Mouse (Mus musculus) hindbrain, embryonic 10.5 days (tissue): ENCODE measurements around the gene Srrd. TPM values are rescaled to one million over a fixed set of nuclear protein-coding genes. Genes with fewer than 3 reads are reported as not detected.
"Not testable (repeated sequence)": the region's sequence is repeated elsewhere in the genome, so short reads cannot be mapped to it uniquely, and the experiment has no call there.

ENCODE experiments used
- DNase-seq: peaks from one replicate; pipeline ENCODE4 v3.0.0-alpha.2; 2017; ENCODE audit warnings: low spot score
- H3K27ac ChIP-seq: fragments of 300-500 bp; sonication (generic); 2 replicates; pipeline ENCODE4 v1.5.1; 2016; ENCODE audit warnings: mild to moderate bottlenecking, moderate library complexity
- H3K27me3 ChIP-seq: fragments of 300-500 bp; sonication (generic); 2 replicates; pipeline ENCODE4 v1.6.1; 2016; ENCODE audit warnings: mild to moderate bottlenecking; ENCODE audit not compliant: poor library complexity, insufficient read depth, severe bottlenecking
- H3K36me3 ChIP-seq: fragments of 300-500 bp; sonication (generic); 2 replicates; pipeline ENCODE4 v1.6.1; 2016; ENCODE audit warnings: mild to moderate bottlenecking, moderate library complexity
- H3K4me1 ChIP-seq: fragments of 300-500 bp; sonication (generic); replicated peaks from 2 replicates; pipeline ENCODE4 v1.6.1; 2016; ENCODE audit warnings: mild to moderate bottlenecking
- H3K4me3 ChIP-seq: fragments of 300-500 bp; sonication (generic); 2 replicates; pipeline ENCODE4 v1.5.1; 2016; ENCODE audit warnings: mild to moderate bottlenecking, moderate library complexity
- H3K9me3 ChIP-seq: fragments of 300-500 bp; sonication (generic); 2 replicates; pipeline ENCODE4 v1.6.1; 2016; ENCODE audit warnings: mild to moderate bottlenecking, moderate library complexity
- WGBS: fragments of 180-500 bp; shearing (Covaris S2); methylation state at CpG from one replicate; pipeline ENCODE4 v1.1.7; 2016; 5-methylcytosine and 5-hydroxymethylcytosine counted together
- polyA plus RNA-seq: library from polyadenylated mRNA; unstranded; fragments of >200 nt; fragmentation: Nextera tagmentation; extraction: Ambion mirVana; gene quantifications from 2 replicates; pipeline ENCODE4 v1.2.1, GENCODE M21; 2016

The Srrd gene
- polyA plus RNA-seq, 1 experiment from 2014 or later: 53.2 TPM

DNA sequence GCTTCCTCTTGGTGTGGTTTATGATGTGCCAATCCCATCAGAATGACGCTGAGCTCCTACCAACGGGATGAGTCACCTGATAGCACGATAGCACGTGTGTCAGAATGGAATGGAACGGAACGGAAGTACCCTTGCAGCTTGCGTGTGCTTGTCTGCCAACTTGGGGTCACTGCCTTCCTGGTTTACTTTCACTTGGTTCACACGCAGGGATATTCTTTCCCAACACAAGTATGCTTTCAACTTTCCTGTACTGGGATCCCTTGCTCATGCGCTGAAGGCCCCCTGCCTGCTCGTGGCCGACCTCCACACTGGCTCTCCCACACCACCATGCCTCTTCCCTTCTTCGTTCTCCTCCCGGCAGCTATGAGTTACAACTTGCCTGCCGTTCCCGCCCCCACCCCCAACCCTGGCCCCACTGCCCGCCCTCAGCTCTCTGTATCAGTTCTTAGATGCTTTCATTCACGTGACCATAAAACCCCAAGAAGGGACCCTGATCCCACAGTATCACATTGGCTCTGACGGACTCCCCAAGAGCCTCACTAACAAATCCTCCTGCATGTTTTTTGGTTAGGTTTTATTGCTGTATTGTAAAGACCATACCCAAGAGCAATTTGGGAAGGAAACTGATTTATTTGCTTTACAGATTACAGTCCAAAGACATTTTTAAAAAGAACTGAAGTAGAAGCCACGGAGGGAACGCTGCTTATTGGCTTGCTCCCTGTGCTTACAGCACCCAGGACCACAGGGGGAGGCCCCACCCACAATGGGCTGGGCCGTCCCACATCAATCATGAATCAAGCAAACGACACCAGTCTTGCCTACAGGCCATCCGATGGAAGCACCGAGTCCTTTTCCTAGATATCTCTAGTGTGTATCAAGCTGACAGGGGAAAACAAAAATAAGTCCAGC, 17.9 kb downstream of the Srrd start:
- H3K27me3 ChIP-seq: no peaks in the 10 kb centered on the region
- DNase-seq: peak; percentile 33
- H3K9me3 ChIP-seq: no peaks in the 10 kb centered on the region
- H3K4me1 ChIP-seq: peaks cover 32% of the 10 kb centered on the region
- peaks cover 27% of the 10 kb centered on the region for H3K36me3 ChIP-seq
- peak overlapping the region; percentile 90 for H3K4me3 ChIP-seq
- 35% methylated on average over 24 of the region's 24 CpGs for WGBS
- H3K27ac ChIP-seq: peak overlapping the region; percentile 31; the same call in 1 of the 2 replicates

DNA sequence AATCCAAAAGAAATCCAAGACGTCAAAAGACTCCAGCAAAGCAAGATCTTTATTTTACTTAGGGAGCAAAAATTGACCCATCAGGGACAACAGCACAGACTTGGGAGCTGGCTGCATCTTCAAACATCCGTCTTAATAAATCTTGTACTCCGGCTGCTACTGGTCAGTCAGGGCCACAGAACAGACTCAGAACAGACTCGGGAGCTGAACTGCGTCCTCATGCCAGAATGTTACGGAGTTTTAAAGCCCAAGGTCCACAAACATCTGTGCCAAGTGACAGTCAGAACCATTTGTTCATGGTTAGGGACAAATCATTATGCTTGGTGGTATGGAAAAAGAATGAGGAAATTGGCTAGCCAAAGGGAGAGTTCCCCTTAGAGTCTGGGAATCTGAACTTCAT, 19.6 kb downstream of the Srrd start:
- 90% methylated on average over 6 of the region's 6 CpGs for WGBS
- no peak overlapping the region for H3K4me3 ChIP-seq
- H3K36me3 ChIP-seq: peaks cover 10% of the 10 kb centered on the region
- peaks cover 32% of the 10 kb centered on the region for H3K4me1 ChIP-seq
- no peaks in the 10 kb centered on the region for H3K27me3 ChIP-seq
- DNase-seq: no peak
- H3K27ac ChIP-seq: no peak overlapping the region
- no peaks in the 10 kb centered on the region for H3K9me3 ChIP-seq

DNA sequence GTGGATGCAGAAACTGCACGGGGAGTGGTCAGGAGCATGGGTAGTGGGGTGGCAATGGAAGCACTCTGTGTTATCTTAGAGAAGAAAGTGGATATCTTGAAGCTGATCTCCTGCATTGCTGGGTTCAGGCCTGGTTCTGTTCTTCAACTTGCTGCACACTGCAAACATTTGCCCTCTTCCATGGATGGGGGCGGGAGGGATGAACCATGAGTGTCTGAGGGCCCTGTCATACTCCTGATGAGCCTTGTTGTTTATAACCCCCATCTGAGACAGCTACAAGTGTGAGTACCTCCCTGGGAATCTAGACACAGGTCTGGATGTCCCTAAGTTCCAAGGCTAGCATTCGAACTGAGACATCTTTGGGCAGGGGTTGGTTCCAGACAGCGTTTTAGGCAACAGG, 21.5 kb downstream of the Srrd start:
- Histone ChIP-seq H3K36me3 (no peaks in the 10 kb centered on the region), H3K9me3 (no peaks in the 10 kb centered on the region), H3K4me3 (no peak overlapping the region), H3K27ac (no peak overlapping the region), H3K4me1 (peaks cover 22% of the 10 kb centered on the region), H3K27me3 (no peaks in the 10 kb centered on the region)
- no peak for DNase-seq
- WGBS: 81% methylated on average over 4 of the region's 4 CpGs

DNA sequence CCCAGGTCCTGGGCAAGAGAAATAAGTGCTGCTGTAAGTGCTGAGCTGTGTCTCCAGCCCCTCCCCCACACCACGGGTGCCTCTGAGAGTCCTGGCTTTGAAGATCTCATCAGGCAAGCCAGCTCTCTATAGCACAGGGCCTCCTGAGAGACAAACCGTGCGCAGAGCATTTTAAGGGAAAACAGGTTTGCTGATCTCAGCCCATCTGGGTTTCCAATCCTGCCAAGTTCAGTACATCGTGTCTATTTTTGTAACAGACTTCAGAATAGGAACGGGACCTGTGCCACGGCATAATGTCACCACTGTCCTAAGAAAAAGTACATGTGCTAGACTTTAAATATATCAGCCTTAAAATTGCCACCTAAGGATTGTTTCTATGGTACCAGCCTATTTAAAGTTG, 21.9 kb downstream of the Srrd start:
- no peak overlapping the region for H3K4me3 ChIP-seq
- H3K36me3 ChIP-seq: peaks cover 3% of the 10 kb centered on the region; the same call in 1 of the 2 replicates
- no peaks in the 10 kb centered on the region for H3K9me3 ChIP-seq
- peaks cover 22% of the 10 kb centered on the region for H3K4me1 ChIP-seq
- no peak overlapping the region for H3K27ac ChIP-seq
- no peaks in the 10 kb centered on the region for H3K27me3 ChIP-seq
- no peak for DNase-seq
- WGBS: 80% methylated on average over 6 of the region's 6 CpGs

DNA sequence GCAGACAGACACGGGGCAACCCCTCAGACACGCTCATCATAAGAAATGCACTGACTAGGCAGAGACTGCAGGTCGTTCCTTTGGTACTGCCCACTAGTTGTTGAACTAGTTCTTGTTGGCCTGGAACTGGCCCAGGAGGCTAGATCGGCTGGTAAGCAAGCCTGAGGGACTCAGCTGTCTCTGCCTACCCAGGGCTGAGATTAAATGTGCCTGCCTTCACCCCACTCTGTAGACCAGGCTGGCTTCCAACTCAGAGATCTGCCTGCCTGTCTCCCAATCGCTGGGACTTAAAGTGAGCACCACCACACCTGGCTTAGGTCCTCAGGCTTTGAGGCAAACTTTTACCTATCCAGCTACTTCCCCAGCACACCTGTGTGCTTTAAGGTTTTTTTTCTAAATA, 22.5 kb downstream of the Srrd start:
- no peak overlapping the region for H3K27ac ChIP-seq
- 83% methylated on average over 5 of the region's 5 CpGs for WGBS

DNA sequence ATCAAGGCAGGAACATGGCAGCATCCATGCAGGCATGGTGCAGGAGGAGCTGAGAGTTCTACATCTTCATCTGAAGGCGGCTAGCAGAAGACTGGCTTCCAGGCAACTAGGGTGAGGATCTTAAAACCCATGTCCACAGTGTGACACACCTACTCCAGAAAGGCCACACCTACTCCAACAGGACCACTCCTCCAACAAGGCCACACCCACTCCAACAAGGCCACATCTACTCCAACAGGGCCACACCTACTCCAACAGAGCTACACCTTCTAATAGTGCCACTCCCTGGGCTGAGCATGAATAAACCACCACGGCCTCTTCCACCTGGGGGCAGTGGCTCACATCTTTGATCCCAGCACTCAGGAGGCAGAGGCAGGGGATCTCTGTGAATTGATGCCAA, 23.5 kb downstream of the Srrd start:
- not testable (repeated sequence) for DNase-seq, H3K9me3 ChIP-seq, H3K4me3 ChIP-seq, H3K27me3 ChIP-seq, H3K27ac ChIP-seq, H3K4me1 ChIP-seq
- peaks cover 16% of the 10 kb centered on the region for H3K36me3 ChIP-seq
- WGBS: 70% methylated on average over 2 of the region's 2 CpGs

More for the DNA sequence above, 22.5 kb downstream of the Srrd start:
- no peaks in the 10 kb centered on the region for H3K9me3 ChIP-seq
- DNase-seq: no peak
- no peak overlapping the region for H3K4me3 ChIP-seq
- no peaks in the 10 kb centered on the region for H3K27me3 ChIP-seq
- peaks cover 8% of the 10 kb centered on the region; the same call in 1 of the 2 replicates for H3K36me3 ChIP-seq
- H3K4me1 ChIP-seq: peaks cover 18% of the 10 kb centered on the region

DNA sequence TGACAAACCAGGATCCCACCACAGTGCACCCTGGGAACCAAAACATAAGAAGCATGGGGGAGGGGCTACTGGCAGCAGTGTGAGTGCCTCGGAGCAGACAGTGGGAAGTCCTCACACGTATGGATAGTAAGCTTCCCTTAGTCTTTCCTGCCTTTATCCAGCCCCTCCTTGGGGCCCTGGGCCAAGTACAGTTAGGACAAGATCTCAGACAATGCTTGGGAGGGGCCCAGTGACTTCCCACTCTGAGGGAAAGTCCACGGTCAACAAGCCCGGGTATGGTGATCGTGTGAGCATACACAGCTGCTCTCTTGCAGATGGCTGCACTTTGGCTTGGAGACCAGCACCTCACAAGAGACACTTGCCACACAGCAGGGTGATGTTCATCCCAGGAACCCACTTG, 25.5 kb downstream of the Srrd start:
- no peaks in the 10 kb centered on the region for H3K9me3 ChIP-seq
- H3K4me3 ChIP-seq: no peak overlapping the region
- 63% methylated on average over 5 of the region's 5 CpGs for WGBS
- H3K4me1 ChIP-seq: peaks cover 17% of the 10 kb centered on the region
- peaks cover 37% of the 10 kb centered on the region for H3K36me3 ChIP-seq
- DNase-seq: no peak
- H3K27me3 ChIP-seq: no peaks in the 10 kb centered on the region
- no peak overlapping the region for H3K27ac ChIP-seq

DNA sequence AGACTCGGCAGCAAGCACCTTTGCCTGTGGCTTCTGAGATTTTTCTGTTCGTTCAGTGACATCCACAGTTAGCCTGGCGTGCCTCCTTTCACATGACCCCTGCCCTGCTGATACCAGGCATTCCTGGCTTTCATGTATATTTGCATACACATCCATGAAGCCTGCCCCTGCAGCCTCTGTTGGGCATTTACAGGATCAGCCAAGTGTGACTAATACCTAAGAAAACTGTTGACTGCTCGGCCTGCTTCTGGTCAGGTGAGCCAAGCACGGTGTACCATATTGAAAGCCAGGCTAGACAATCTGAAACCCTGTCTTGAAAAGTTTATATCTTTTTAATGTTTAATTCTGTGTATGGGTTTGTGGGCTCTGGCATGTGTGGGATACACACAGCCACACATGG, 26.4 kb downstream of the Srrd start:
- no peak overlapping the region for H3K27ac ChIP-seq
- DNase-seq: no peak
- peaks cover 45% of the 10 kb centered on the region for H3K36me3 ChIP-seq
- H3K27me3 ChIP-seq: no peaks in the 10 kb centered on the region
- H3K4me3 ChIP-seq: no peak overlapping the region
- H3K4me1 ChIP-seq: peaks cover 17% of the 10 kb centered on the region
- H3K9me3 ChIP-seq: no peaks in the 10 kb centered on the region
- 81% methylated on average over 5 of the region's 5 CpGs for WGBS

DNA sequence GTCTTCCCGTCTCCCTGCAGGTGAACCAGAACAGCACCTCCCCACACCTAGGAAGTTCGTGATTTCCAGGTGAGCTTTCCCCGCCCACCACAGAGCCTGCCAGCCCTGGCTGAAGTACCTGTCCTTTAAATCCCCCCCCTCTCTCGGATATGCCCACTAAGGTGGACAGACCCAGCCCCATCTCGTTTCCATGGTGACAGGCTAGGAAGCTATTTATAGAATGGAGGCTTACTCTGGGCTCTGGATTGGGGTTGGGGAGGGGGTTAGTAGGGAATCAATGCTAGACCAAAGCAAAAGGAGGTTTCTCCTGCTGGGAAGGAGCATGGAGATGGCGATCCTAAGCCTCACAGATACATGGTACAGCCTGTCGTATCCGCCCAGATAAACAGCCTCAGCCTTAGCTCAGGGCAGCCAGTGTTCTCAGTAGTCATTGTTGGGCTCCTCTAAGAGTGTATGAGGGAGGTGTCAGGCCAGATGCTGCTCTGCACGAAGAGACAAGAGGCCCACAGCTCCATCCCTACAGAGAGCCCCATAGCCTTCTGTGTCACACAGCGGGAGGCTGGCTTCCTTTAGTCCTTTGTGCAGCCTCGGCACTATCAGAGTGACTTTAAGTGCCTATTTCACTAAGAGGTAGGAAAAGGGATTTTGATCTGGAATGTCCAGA, 29.5 kb downstream of the Srrd start:
- H3K4me1 ChIP-seq: peaks cover 17% of the 10 kb centered on the region
- no peaks in the 10 kb centered on the region for H3K27me3 ChIP-seq
- 66% methylated on average over 11 of the region's 11 CpGs for WGBS
- no peak for DNase-seq
- H3K9me3 ChIP-seq: no peaks in the 10 kb centered on the region
- peaks cover 76% of the 10 kb centered on the region for H3K36me3 ChIP-seq
- H3K27ac ChIP-seq: no peak overlapping the region
- no peak overlapping the region for H3K4me3 ChIP-seq

DNA sequence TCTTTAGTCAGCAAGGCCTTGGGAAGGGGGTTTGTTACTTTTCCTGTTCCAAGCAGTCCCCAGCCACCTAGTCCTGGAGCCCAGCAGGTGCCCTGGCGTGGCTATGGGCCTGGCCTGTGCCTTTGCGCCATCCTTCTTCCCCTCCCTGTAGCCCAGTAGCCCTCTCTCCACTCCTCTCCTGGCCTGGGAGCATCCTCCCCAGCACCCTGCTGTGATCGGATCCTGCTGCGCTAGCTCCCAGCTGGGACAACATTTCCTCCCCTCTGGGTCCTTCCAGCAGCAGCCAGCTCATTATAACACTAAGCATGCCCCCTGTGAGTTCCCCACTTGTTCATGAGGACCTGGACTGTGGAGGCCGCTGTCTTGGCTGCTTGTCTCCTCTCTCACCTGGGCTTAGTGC, 37.0 kb downstream of the Srrd start:
- peaks cover 50% of the 10 kb centered on the region for H3K36me3 ChIP-seq
- peaks cover 3% of the 10 kb centered on the region; the same call in 1 of the 2 replicates for H3K4me1 ChIP-seq
- no peaks in the 10 kb centered on the region for H3K9me3 ChIP-seq
- no peak overlapping the region for H3K4me3 ChIP-seq
- no peaks in the 10 kb centered on the region for H3K27me3 ChIP-seq
- DNase-seq: no peak
- WGBS: 68% methylated on average over 5 of the region's 5 CpGs
- no peak overlapping the region for H3K27ac ChIP-seq

DNA sequence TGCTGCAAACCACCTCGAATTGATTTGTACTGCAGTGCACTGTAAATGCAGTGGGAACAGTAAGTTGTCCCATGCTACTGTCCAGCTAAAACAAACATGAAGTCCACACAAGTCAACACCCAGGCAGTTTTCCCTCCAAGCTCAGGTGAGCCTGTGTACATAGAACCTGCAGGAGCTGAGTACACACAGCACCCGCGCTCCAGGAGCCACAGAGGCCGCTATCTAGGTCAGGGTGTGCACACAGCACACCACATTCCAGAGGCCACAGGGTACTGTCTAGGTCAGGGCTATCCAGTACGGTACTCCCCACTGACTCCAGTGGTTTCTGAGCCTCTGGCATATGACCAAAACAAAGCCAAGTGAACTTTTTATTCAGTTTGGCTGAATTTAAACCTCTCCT, 40.5 kb downstream of the Srrd start:
- peaks cover 19% of the 10 kb centered on the region; the same call in 1 of the 2 replicates for H3K4me1 ChIP-seq
- no peaks in the 10 kb centered on the region for H3K27me3 ChIP-seq
- H3K9me3 ChIP-seq: no peaks in the 10 kb centered on the region
- H3K27ac ChIP-seq: no peak overlapping the region
- H3K4me3 ChIP-seq: no peak overlapping the region
- WGBS: 92% methylated on average over 5 of the region's 5 CpGs
- no peak for DNase-seq
- H3K36me3 ChIP-seq: peaks cover 15% of the 10 kb centered on the region

DNA sequence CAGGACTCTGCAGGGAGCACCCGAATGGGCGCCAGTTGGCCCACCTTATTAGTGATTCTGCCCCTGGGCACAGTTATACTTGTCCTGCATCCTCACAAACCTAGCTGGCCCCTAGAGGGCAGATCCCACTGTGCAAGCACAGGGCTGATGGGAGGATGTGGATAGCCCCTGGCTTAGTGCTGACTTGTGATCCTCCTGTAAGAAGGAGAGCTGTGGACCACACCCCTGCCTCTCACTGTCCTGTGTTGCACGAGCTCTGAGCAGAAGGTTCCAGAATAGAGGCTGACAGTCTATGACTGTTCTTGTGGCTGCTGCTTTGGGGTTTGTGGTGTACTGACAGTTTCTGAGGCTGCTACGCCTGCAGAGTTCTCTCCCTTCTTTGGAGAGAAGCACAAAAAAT, 41.1 kb downstream of the Srrd start:
- H3K36me3 ChIP-seq: peaks cover 10% of the 10 kb centered on the region; the same call in 1 of the 2 replicates
- no peaks in the 10 kb centered on the region for H3K9me3 ChIP-seq
- H3K27ac ChIP-seq: no peak overlapping the region
- whole genome bisulfite sequencing: 84% methylated on average over 4 of the region's 4 CpGs
- peaks cover 25% of the 10 kb centered on the region for H3K4me1 ChIP-seq
- no peaks in the 10 kb centered on the region for H3K27me3 ChIP-seq
- no peak for DNase-seq
- H3K4me3 ChIP-seq: no peak overlapping the region

DNA sequence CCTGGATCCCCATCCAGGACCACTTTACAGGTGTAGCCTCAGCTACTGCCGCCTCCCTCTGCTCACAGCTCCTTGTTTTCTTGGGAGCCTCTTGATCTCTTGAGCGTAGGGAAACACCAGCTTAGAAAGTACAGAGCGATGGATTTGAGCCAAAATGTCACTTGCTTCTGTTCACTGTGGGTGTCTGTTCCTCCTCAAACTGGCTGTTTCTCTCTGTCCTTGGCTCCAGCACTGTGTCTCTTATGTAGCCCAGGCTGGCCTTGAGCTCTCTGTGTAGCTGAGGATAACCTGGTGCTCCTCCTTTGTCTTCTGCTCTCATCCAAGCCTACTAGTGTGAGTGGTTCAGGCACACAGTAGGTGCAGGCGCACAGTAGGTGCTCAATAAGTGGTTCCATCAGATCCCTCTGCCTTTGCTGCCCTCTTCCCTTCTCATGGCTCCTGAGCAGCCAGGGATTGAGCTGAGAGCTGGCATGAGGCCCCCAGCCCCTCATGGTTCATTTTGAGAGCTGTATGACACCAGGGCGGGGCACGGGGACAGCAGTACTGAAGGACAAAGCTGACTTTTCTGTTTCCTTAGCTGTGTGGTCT, 42.0 kb downstream of the Srrd start:
- Histone ChIP-seq H3K4me1 (peaks cover 32% of the 10 kb centered on the region), H3K4me3 (no peak overlapping the region), H3K36me3 (peaks cover under 1% of the 10 kb centered on the region; the same call in 1 of the 2 replicates), H3K27ac (no peak overlapping the region), H3K27me3 (no peaks in the 10 kb centered on the region), H3K9me3 (no peaks in the 10 kb centered on the region)
- 92% methylated on average over 6 of the region's 6 CpGs for WGBS
- no peak for DNase-seq
